Mouse (Mus musculus): ENCODE data around the gene Nupl2.

The Nupl2 gene

GRCm38 (mm10) chr5:24164789-24165445 is at the start of gene Nupl2:
Nupl2 (plus strand) TSS chr5:24164963.
- DNase-seq, result peak; percentile 93

- no peak for DNase-seq
These were observed 42.5 kb upstream of the Nupl2 start for GRCm38 (mm10) chr5:24122221-24122620.

- no peak for DNase-seq
These were observed 40.6 kb upstream of the Nupl2 start for GRCm38 (mm10) chr5:24124175-24124574.

- DNase-seq, result no peak
These were observed 40.0 kb upstream of the Nupl2 start for GRCm38 (mm10) chr5:24124579-24125276.

GRCm38 (mm10) chr5:24125910-24126636 is 38.7 kb upstream of the Nupl2 start:
- no peak for DNase-seq

- DNase-seq, result no peak
These were observed 37.8 kb upstream of the Nupl2 start for GRCm38 (mm10) chr5:24126967-24127366.

- no peak for DNase-seq
These were observed 17.8 kb upstream of the Nupl2 start for GRCm38 (mm10) chr5:24146964-24147363.

GRCm38 (mm10) chr5:24152199-24152598 is 12.6 kb upstream of the Nupl2 start:
- DNase-seq, result no peak

GRCm38 (mm10) chr5:24156774-24157173 is 8.0 kb upstream of the Nupl2 start:
- DNase-seq, result no peak

GRCm38 (mm10) chr5:24167263-24167662 is 2.5 kb downstream of the Nupl2 start:
- no peak for DNase-seq

- DNase-seq, result no peak
These were observed 5.1 kb downstream of the Nupl2 start for GRCm38 (mm10) chr5:24169881-24170280.

- no peak for DNase-seq
These were observed 7.3 kb downstream of the Nupl2 start for GRCm38 (mm10) chr5:24172092-24172491.

GRCm38 (mm10) chr5:24181514-24182295 is 16.9 kb downstream of the Nupl2 start:
- no peak for DNase-seq

GRCm38 (mm10) chr5:24182296-24182734 is 17.6 kb downstream of the Nupl2 start:
- DNase-seq, result no peak

GRCm38 (mm10) chr5:24183096-24183495 is 18.3 kb downstream of the Nupl2 start:
- no peak for DNase-seq

GRCm38 (mm10) chr5:24184011-24184410 is 19.2 kb downstream of the Nupl2 start:
- DNase-seq, result no peak

GRCm38 (mm10) chr5:24188476-24188875 is 23.7 kb downstream of the Nupl2 start:
- DNase-seq, result no peak

GRCm38 (mm10) chr5:24191821-24192220 is 27.1 kb downstream of the Nupl2 start:
- no peak for DNase-seq

- no peak for DNase-seq
These were observed 36.2 kb downstream of the Nupl2 start for GRCm38 (mm10) chr5:24201006-24201405.

GRCm38 (mm10) chr5:24202492-24202891 is 37.7 kb downstream of the Nupl2 start:
- no peak for DNase-seq

GRCm38 (mm10) chr5:24203266-24203665 is 38.5 kb downstream of the Nupl2 start:
- DNase-seq, result no peak

- no peak for DNase-seq
These were observed 43.2 kb downstream of the Nupl2 start for GRCm38 (mm10) chr5:24207965-24208364.

GRCm38 (mm10) chr5:24208505-24208904 is 43.7 kb downstream of the Nupl2 start:
- DNase-seq, result no peak

Data from kidney, adult 11 months (tissue).